Mouse (Mus musculus): ENCODE results near the gene Krt222. TPM values are rescaled to one million over a fixed set of nuclear protein-coding genes. Genes with fewer than 3 reads are reported as not detected.
A peak's percentile ranks its signal among the peaks of the same experiment; 100 is the strongest.

Krt222 gene
- total RNA-seq (2021) (10 to 100 TPM; 26.9 to 31.0 TPM), polyA plus RNA-seq (2012; rRNA removed) (6.8 and 12.7 TPM in 2 replicates)
- long read RNA-seq, transcript Krt222-202 (6 exons, 3,072 nt), result major isoform, 29 of 36 reads
- long read RNA-seq, transcript Krt222-201 (6 exons, 2,042 nt), result minor isoform, 5 of 36 reads
- long read RNA-seq, partial matches to known transcripts, result 2 of 36 reads
- long read RNA-seq, other reads (novel, unspliced or antisense), result 0 of 36 reads

DNA sequence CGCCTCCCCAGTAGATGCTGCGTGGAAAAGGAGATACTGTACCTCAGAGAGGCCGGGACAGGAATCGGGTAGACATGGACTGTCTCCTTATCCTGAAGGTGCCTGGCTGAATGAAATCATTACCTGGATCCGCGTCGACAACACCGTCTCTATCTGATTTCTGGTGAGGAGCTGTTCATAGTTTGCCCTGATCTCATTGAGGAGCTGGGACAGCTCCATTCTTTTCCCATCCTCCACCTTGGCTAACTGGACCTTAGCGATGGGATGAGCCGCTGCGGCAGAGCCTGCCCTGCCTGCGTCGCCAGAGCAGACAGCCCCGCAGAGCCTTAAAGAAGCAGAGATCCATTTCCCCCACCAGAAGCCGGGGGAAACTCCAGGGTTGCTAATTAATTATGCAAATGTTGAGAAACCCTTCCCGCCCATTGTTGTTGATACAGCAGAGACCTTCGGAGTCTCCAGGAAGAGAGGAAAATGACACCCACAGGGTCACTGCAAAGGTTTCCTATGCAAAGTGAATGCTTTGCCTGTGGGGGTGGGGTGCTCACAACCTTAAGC is at the start of gene Krt222:
Gene Krt222 (minus strand): TSS at position 266 of the 555 bp plus-strand sequence.
- intact Hi-C loops (cut with DNase I), result loop anchor here (2.0 kb wide), 1 partner anchor 37 kb away; no protein-coding TSS in a partner anchor
- WGBS, result 3% methylated on average over 17 of the region's 17 CpGs
- no peak; the same call in 1 of the 2 replicates for TF ChIP-seq POLR2A (IDR thresholded peaks at IDR 0.05; ENCODE audit: insufficient read depth, low read depth, low read length)
- no peak for TF ChIP-seq EP300 (IDR thresholded peaks at IDR 0.05; ENCODE audit: insufficient read depth, low read depth, low read length)
- no peak for TF ChIP-seq CTCF (IDR thresholded peaks at IDR 0.05)
- Histone ChIP-seq H3K9ac (ENCODE audit: low read depth, low read length) (peak within 1 kb of the TSS; percentile 69), H3K4me3 (peak within 1 kb of the TSS; percentile 54), H3K36me3 (ENCODE audit: control insufficient read depth, insufficient read depth, low read length) (no peaks in the 10 kb centered on the region), H3K4me1 (ENCODE audit: control insufficient read depth, insufficient read depth, low read length) (no peaks in the 10 kb centered on the region; the same call in 1 of the 2 replicates), H3K27ac (peak within 1 kb of the TSS; percentile 87), H3K27me3 (ENCODE audit: control insufficient read depth, insufficient read depth, low read length) (no peaks in the 10 kb centered on the region), H3K79me2 (replicated peaks; ENCODE audit: control insufficient read depth, insufficient read depth, low read length) (no peaks in the 10 kb centered on the region)
- peak; percentile 41 to 42 for DNase-seq

DNA sequence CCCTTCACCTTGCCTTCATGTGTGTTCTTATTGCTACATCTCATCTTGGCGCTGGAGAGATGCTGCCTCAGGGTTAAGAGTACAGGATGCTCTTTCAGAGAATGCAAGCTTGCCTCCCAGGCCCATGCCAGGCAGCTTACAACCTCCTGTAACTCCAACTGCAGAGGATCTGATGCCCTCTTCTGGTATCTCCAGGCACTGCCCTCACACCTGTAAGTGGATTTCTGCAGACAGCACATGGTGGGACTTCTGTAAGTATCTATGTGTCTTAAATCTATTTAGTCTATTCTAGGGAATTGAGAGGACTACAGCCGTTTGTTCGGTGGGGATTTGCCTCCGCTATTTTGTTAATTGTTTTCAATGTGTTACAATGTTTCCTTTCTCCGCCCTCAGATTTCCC is 49.0 kb upstream of the Krt222 start:
- Histone ChIP-seq H3K27ac (no peak overlapping the region), H3K9ac (ENCODE audit: low read depth, low read length) (no peak overlapping the region), H3K4me1 (ENCODE audit: control insufficient read depth, insufficient read depth, low read length) (no peaks in the 10 kb centered on the region), H3K4me3 (no peak overlapping the region), H3K79me2 (replicated peaks; ENCODE audit: control insufficient read depth, insufficient read depth, low read length) (no peaks in the 10 kb centered on the region), H3K36me3 (ENCODE audit: control insufficient read depth, insufficient read depth, low read length) (no peaks in the 10 kb centered on the region), H3K27me3 (ENCODE audit: control insufficient read depth, insufficient read depth, low read length) (no peaks in the 10 kb centered on the region)
- TF ChIP-seq CTCF (IDR thresholded peaks at IDR 0.05) (peak; percentile 86), EP300 (IDR thresholded peaks at IDR 0.05; ENCODE audit: insufficient read depth, low read depth, low read length) (no peak)
- intact Hi-C loops (cut with DNase I), result loop anchor here (1.0 to 5.0 kb wide), 3 partner anchors 44 to 104 kb away; no protein-coding TSS in a partner anchor
- WGBS, result 46% methylated on average over 5 of the region's 5 CpGs
- DNase-seq, result peak; percentile 20 to 41

DNA sequence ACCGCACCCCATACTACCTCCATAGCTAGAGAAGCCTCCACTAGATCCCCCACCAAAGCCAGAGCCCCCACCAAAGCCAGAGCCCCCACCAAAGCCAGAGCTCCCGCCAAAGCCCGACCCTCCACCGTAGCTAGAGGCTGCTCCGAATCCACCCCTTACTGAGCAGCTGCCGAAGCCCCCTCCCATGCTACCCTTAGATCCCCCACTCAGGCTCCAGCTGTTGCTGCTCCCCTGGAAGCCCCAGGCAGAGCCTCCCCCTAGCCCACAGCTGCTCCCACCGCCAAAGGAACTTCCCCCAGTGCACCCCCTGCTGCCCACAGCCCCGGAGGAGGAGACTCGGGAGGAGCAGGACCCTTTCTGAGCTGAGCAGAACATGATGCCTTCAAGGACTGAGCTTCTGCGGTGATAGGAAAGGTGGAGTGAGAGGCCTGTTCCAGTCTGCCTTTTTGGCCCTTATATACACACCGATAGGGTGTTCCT is 41.0 kb upstream of the Krt222 start, which contains the start of gene Krt24:
Gene Krt24 (minus strand): TSS at position 430 of the 480 bp plus-strand sequence.
- Histone ChIP-seq H3K27me3 (ENCODE audit: control insufficient read depth, insufficient read depth, low read length) (peaks cover 2% of the 10 kb centered on the region; the same call in 1 of the 2 replicates), H3K9ac (ENCODE audit: low read depth, low read length) (no peak within 1 kb of the TSS), H3K27ac (no peak within 1 kb of the TSS), H3K4me3 (no peak within 1 kb of the TSS), H3K79me2 (replicated peaks; ENCODE audit: control insufficient read depth, insufficient read depth, low read length) (no peaks in the 10 kb centered on the region), H3K4me1 (ENCODE audit: control insufficient read depth, insufficient read depth, low read length) (no peaks in the 10 kb centered on the region), H3K36me3 (ENCODE audit: control insufficient read depth, insufficient read depth, low read length) (no peaks in the 10 kb centered on the region)
- no peak for DNase-seq
- intact Hi-C loops (cut with DNase I), result no loop called here
- TF ChIP-seq CTCF (IDR thresholded peaks at IDR 0.05) (no peak), POLR2A (IDR thresholded peaks at IDR 0.05; ENCODE audit: insufficient read depth, low read depth, low read length) (no peak), EP300 (IDR thresholded peaks at IDR 0.05; ENCODE audit: insufficient read depth, low read depth, low read length) (no peak)
- whole genome bisulfite sequencing, result 44% methylated on average over 11 of the region's 11 CpGs

DNA sequence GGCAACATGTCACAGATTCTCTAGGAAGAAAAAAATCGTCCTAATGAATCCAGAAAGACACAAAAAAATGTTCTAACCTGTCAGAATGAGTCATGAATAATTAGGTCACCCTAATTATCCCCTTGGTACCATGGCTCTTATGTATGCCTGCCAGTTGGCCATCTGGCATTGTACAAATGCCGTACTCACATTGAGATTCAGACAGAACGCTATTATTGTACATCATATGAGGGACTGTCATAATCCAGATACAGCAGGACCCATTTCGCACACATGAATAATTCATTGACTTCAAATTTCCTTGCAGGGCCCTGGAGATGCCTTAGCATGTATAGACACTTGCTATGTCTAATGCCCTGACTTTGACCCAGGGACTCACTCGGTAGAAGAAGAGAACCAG is 40.1 kb upstream of the Krt222 start:
- no peak for TF ChIP-seq POLR2A (IDR thresholded peaks at IDR 0.05; ENCODE audit: insufficient read depth, low read depth, low read length)
- no peak overlapping the region for H3K4me3 ChIP-seq
- no peak overlapping the region for H3K9ac ChIP-seq (ENCODE audit: low read depth, low read length)
- H3K27me3 ChIP-seq (ENCODE audit: control insufficient read depth, insufficient read depth, low read length), result peaks cover 2% of the 10 kb centered on the region; the same call in 1 of the 2 replicates
- intact Hi-C loops (cut with DNase I), result no loop called here
- WGBS, result 83% methylated on average over 5 of the region's 5 CpGs
- no peaks in the 10 kb centered on the region for H3K4me1 ChIP-seq (ENCODE audit: control insufficient read depth, insufficient read depth, low read length)
- no peak overlapping the region for H3K27ac ChIP-seq
- no peaks in the 10 kb centered on the region for H3K36me3 ChIP-seq (ENCODE audit: control insufficient read depth, insufficient read depth, low read length)
- no peak for DNase-seq
- H3K79me2 ChIP-seq (replicated peaks; ENCODE audit: control insufficient read depth, insufficient read depth, low read length), result no peaks in the 10 kb centered on the region

DNA sequence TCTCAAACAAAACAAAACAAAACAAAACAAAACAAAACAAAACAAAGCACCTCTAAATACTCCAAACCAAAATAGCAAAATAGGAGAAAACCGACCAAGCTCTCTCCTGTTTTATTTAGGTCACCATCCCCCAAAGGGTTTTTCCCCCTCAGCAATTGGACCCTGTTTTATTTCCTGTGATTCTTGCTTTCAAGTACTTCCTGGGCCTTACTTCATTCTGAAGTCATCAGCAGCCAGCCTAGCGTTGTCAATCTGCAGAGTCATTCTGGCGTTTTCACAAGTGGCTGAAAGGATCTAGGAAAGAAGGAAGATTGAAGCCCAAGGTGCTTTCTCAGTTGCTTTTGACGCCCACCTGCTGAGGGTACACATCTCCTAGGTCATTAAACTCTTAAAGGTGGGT is 39.4 kb upstream of the Krt222 start:
- WGBS, result 46% methylated on average over 4 of the region's 4 CpGs
- TF ChIP-seq POLR2A (IDR thresholded peaks at IDR 0.05; ENCODE audit: insufficient read depth, low read depth, low read length) (no peak), CTCF (IDR thresholded peaks at IDR 0.05) (no peak), EP300 (IDR thresholded peaks at IDR 0.05; ENCODE audit: insufficient read depth, low read depth, low read length) (no peak)
- Histone ChIP-seq H3K4me1 (ENCODE audit: control insufficient read depth, insufficient read depth, low read length) (no peaks in the 10 kb centered on the region), H3K79me2 (replicated peaks; ENCODE audit: control insufficient read depth, insufficient read depth, low read length) (no peaks in the 10 kb centered on the region), H3K4me3 (no peak overlapping the region), H3K27me3 (ENCODE audit: control insufficient read depth, insufficient read depth, low read length) (peaks cover 2% of the 10 kb centered on the region; the same call in 1 of the 2 replicates), H3K27ac (no peak overlapping the region), H3K9ac (ENCODE audit: low read depth, low read length) (no peak overlapping the region), H3K36me3 (ENCODE audit: control insufficient read depth, insufficient read depth, low read length) (no peaks in the 10 kb centered on the region)
- intact Hi-C loops (cut with DNase I), result no loop called here
- DNase-seq, result no peak

DNA sequence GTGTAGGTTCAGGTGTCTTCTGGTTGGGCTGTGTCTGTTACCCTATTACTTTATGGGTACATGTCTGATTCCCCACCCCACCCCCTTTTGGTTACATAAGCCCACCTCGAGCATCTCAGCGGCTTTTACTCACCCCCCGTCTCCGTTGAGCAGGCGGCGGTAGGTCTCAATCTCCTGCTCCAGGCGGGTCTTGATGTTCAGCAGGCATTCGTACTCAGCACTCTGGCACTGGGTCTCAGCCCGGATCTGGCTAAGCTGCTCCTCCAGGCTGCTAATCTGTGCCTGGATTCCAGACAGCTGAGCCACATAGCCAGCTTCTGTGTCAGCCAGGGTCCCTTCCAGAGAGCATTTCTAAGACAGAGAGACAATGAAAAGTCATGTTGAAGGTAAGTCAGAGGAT is 37.2 kb upstream of the Krt222 start:
- no peaks in the 10 kb centered on the region; the same call in 1 of the 2 replicates for H3K27me3 ChIP-seq (ENCODE audit: control insufficient read depth, insufficient read depth, low read length)
- H3K36me3 ChIP-seq (ENCODE audit: control insufficient read depth, insufficient read depth, low read length), result no peaks in the 10 kb centered on the region
- no peak overlapping the region for H3K27ac ChIP-seq
- TF ChIP-seq CTCF (IDR thresholded peaks at IDR 0.05) (no peak), POLR2A (IDR thresholded peaks at IDR 0.05; ENCODE audit: insufficient read depth, low read depth, low read length) (no peak), EP300 (IDR thresholded peaks at IDR 0.05; ENCODE audit: insufficient read depth, low read depth, low read length) (no peak)
- H3K4me1 ChIP-seq (ENCODE audit: control insufficient read depth, insufficient read depth, low read length), result no peaks in the 10 kb centered on the region
- 61% methylated on average over 9 of the region's 9 CpGs for WGBS
- no peak overlapping the region for H3K9ac ChIP-seq (ENCODE audit: low read depth, low read length)
- no peak for DNase-seq
- intact Hi-C loops (cut with DNase I), result no loop called here
- no peak overlapping the region for H3K4me3 ChIP-seq
- no peaks in the 10 kb centered on the region for H3K79me2 ChIP-seq (replicated peaks; ENCODE audit: control insufficient read depth, insufficient read depth, low read length)

Data from heart, adult 2 months (tissue).